Mouse (Mus musculus): Measurements from ENCODE around the gene Tcf23. TPM values are rescaled to one million over a fixed set of nuclear protein-coding genes. Genes with fewer than 3 reads are reported as not detected.
"Not testable (repeated sequence)": the region's sequence is repeated elsewhere in the genome, so short reads cannot be mapped to it uniquely, and the experiment has no call there.

Tcf23 gene
- polyA plus RNA-seq, 1 experiment from 2014 or later, result not detected

GRCm38 (mm10) chr5:31012737-31013136 lies 44.3 kb downstream of the Tcf23 start:
- no peaks in the 10 kb centered on the region for H3K36me3 ChIP-seq
- WGBS, result 89% methylated on average over 3 of the region's 3 CpGs
- no peaks in the 10 kb centered on the region for H3K4me1 ChIP-seq
- no peak overlapping the region for H3K4me3 ChIP-seq
- no peak overlapping the region for H3K27ac ChIP-seq (replicated peaks)
- ATAC-seq (replicated peaks), result no peak
- no peaks in the 10 kb centered on the region for H3K9me3 ChIP-seq
- H3K27me3 ChIP-seq, result no peaks in the 10 kb centered on the region
- H3K9ac ChIP-seq (replicated peaks), result no peak overlapping the region
- H3K4me2 ChIP-seq (replicated peaks), result no peak overlapping the region

- Histone ChIP-seq H3K4me1 (no peaks in the 10 kb centered on the region), H3K36me3 (no peaks in the 10 kb centered on the region), H3K9me3 (no peaks in the 10 kb centered on the region), H3K4me3 (no peak overlapping the region), H3K27me3 (no peaks in the 10 kb centered on the region), H3K4me2 (replicated peaks) (no peak overlapping the region), H3K27ac (replicated peaks) (no peak overlapping the region), H3K9ac (replicated peaks) (no peak overlapping the region)
- no peak for ATAC-seq (replicated peaks)
- WGBS, result 78% methylated on average over 2 of the region's 2 CpGs
Measured at GRCm38 (mm10) chr5:31015913-31016312, 47.5 kb downstream of the Tcf23 start.

DNA sequence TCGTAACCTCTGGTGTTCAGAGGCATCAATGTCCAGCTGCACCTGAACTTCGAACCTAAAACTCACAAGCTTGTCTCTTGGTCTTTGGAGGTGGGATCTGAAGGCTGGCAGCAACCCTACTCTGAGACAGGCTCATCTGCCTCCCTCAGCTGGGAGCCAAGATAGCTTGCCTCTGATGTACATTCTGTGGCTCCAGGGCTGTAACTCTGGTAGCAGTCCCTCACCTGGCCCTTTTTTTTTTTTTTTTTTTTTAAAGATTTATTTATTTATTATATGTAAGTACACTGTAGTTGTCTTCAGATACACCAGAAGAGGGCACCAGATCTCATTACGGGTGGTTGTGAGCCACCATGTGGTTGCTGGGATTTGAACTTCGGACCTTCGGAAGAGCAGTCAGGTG lies 53.3 kb downstream of the Tcf23 start:
- H3K36me3 ChIP-seq; H3K4me3 ChIP-seq; H3K9me3 ChIP-seq; H3K4me2 ChIP-seq (replicated peaks); H3K27ac ChIP-seq (replicated peaks); H3K9ac ChIP-seq (replicated peaks); H3K27me3 ChIP-seq; H3K4me1 ChIP-seq; ATAC-seq (replicated peaks): not testable (repeated sequence)
- WGBS, result 87% methylated on average over 5 of the region's 5 CpGs

GRCm38 (mm10) chr5:31022690-31023089 lies 54.2 kb downstream of the Tcf23 start:
- WGBS, result 30% methylated on average over 1 of the region's 1 CpGs
- no peak for ATAC-seq (replicated peaks)
- no peaks in the 10 kb centered on the region for H3K27me3 ChIP-seq
- no peaks in the 10 kb centered on the region for H3K36me3 ChIP-seq
- H3K9ac ChIP-seq (replicated peaks), result no peak overlapping the region
- H3K27ac ChIP-seq (replicated peaks), result no peak overlapping the region
- H3K4me2 ChIP-seq (replicated peaks), result no peak overlapping the region
- H3K9me3 ChIP-seq, result no peaks in the 10 kb centered on the region
- no peak overlapping the region for H3K4me3 ChIP-seq
- no peaks in the 10 kb centered on the region for H3K4me1 ChIP-seq

GRCm38 (mm10) chr5:31023254-31023653 lies 54.8 kb downstream of the Tcf23 start:
- H3K27me3 ChIP-seq, result no peaks in the 10 kb centered on the region
- H3K4me2 ChIP-seq (replicated peaks), result no peak overlapping the region
- H3K9me3 ChIP-seq, result no peaks in the 10 kb centered on the region
- H3K4me3 ChIP-seq, result no peak overlapping the region
- H3K27ac ChIP-seq (replicated peaks), result no peak overlapping the region
- no peak overlapping the region for H3K9ac ChIP-seq (replicated peaks)
- ATAC-seq (replicated peaks), result no peak
- no peaks in the 10 kb centered on the region for H3K36me3 ChIP-seq
- no peaks in the 10 kb centered on the region for H3K4me1 ChIP-seq
- 12% methylated on average over 4 of the region's 4 CpGs for WGBS

- no peaks in the 10 kb centered on the region for H3K36me3 ChIP-seq
- no peaks in the 10 kb centered on the region for H3K4me1 ChIP-seq
- no peak for ATAC-seq (replicated peaks)
- H3K27ac ChIP-seq (replicated peaks), result no peak overlapping the region
- H3K4me3 ChIP-seq, result no peak overlapping the region
- no peak overlapping the region for H3K4me2 ChIP-seq (replicated peaks)
- no peaks in the 10 kb centered on the region for H3K9me3 ChIP-seq
- no peaks in the 10 kb centered on the region for H3K27me3 ChIP-seq
- no peak overlapping the region for H3K9ac ChIP-seq (replicated peaks)
Measured at GRCm38 (mm10) chr5:31024641-31025040, 56.2 kb downstream of the Tcf23 start.

Other genes with a start within 250 kb of the Tcf23 start
- 101 and 110 TPM in 2 replicates for gene Mapre3, start 154.0 kb upstream of the Tcf23 start, polyA plus RNA-seq (2015; fragmentation: Nextera tagmentation; extraction: Ambion mirVana)
- gene Tmem214, start 100.7 kb upstream of the Tcf23 start, polyA plus RNA-seq (2015; fragmentation: Nextera tagmentation; extraction: Ambion mirVana), result 48.1 and 50.9 TPM in 2 replicates
- 23.2 and 23.9 TPM in 2 replicates for gene Agbl5, start 80.0 kb upstream of the Tcf23 start, polyA plus RNA-seq (2015; fragmentation: Nextera tagmentation; extraction: Ambion mirVana)
- 243 and 273 TPM in 2 replicates for gene Ost4, start 60.9 kb upstream of the Tcf23 start, polyA plus RNA-seq (2015; fragmentation: Nextera tagmentation; extraction: Ambion mirVana)
- gene Emilin1, start 55.3 kb upstream of the Tcf23 start, polyA plus RNA-seq (2015; fragmentation: Nextera tagmentation; extraction: Ambion mirVana), result 12.0 and 12.9 TPM in 2 replicates
- gene Khk, start 47.2 kb upstream of the Tcf23 start, polyA plus RNA-seq (2015; fragmentation: Nextera tagmentation; extraction: Ambion mirVana), result 5.1 and 5.5 TPM in 2 replicates
- 15.9 and 18.5 TPM in 2 replicates for gene Cgref1, start 23.1 kb upstream of the Tcf23 start, polyA plus RNA-seq (2015; fragmentation: Nextera tagmentation; extraction: Ambion mirVana)
- gene Preb, start 8.3 kb upstream of the Tcf23 start, polyA plus RNA-seq (2015; fragmentation: Nextera tagmentation; extraction: Ambion mirVana), result 123 and 127 TPM in 2 replicates
- gene Atraid, start 79.7 kb downstream of the Tcf23 start, polyA plus RNA-seq (2015; fragmentation: Nextera tagmentation; extraction: Ambion mirVana), result 144 and 153 TPM in 2 replicates
- gene Slc5a6, start 80.3 kb downstream of the Tcf23 start, polyA plus RNA-seq (2015; fragmentation: Nextera tagmentation; extraction: Ambion mirVana), result 13.6 and 16.0 TPM in 2 replicates
- gene Cad, start 86.1 kb downstream of the Tcf23 start, polyA plus RNA-seq (2015; fragmentation: Nextera tagmentation; extraction: Ambion mirVana), result 17.6 and 19.8 TPM in 2 replicates
- gene Dnajc5g, start 137.6 kb downstream of the Tcf23 start, polyA plus RNA-seq (2015; fragmentation: Nextera tagmentation; extraction: Ambion mirVana), result not detected in 2 replicates
- 1.5 and 2.2 TPM in 2 replicates for gene Slc30a3, start 139.6 kb downstream of the Tcf23 start, polyA plus RNA-seq (2015; fragmentation: Nextera tagmentation; extraction: Ambion mirVana)
- gene Trim54, start 148.1 kb downstream of the Tcf23 start, polyA plus RNA-seq (2015; fragmentation: Nextera tagmentation; extraction: Ambion mirVana), result not detected in 2 replicates
- gene Ucn, start 170.2 kb downstream of the Tcf23 start, polyA plus RNA-seq (2015; fragmentation: Nextera tagmentation; extraction: Ambion mirVana), result not detected in 2 replicates
- gene Mpv17, start 185.6 kb downstream of the Tcf23 start, polyA plus RNA-seq (2015; fragmentation: Nextera tagmentation; extraction: Ambion mirVana), result 54.6 and 54.8 TPM in 2 replicates
- gene Gm29609, start 211.2 kb downstream of the Tcf23 start, polyA plus RNA-seq (2015; fragmentation: Nextera tagmentation; extraction: Ambion mirVana), result 1.2 and 1.8 TPM in 2 replicates
- gene Gtf3c2, start 211.5 kb downstream of the Tcf23 start, polyA plus RNA-seq (2015; fragmentation: Nextera tagmentation; extraction: Ambion mirVana), result 69.5 and 75.4 TPM in 2 replicates
- 138 and 143 TPM in 2 replicates for gene Snx17, start 224.6 kb downstream of the Tcf23 start, polyA plus RNA-seq (2015; fragmentation: Nextera tagmentation; extraction: Ambion mirVana)
- gene Eif2b4, start 224.8 kb downstream of the Tcf23 start, polyA plus RNA-seq (2015; fragmentation: Nextera tagmentation; extraction: Ambion mirVana), result 78.8 and 87.0 TPM in 2 replicates
- 16.3 and 17.7 TPM in 2 replicates for gene Zfp513, start 233.6 kb downstream of the Tcf23 start, polyA plus RNA-seq (2015; fragmentation: Nextera tagmentation; extraction: Ambion mirVana)